Mouse (Mus musculus) lung, adult 2 months (tissue): ENCODE measurements around the gene Cmtm2a. TPM values are rescaled to one million over a fixed set of nuclear protein-coding genes. Genes with fewer than 3 reads are reported as not detected.
A peak's percentile ranks its signal among the peaks of the same experiment; 100 is the strongest.
"Not testable (repeated sequence)": the region's sequence is repeated elsewhere in the genome, so short reads cannot be mapped to it uniquely, and the experiment has no call there.

ENCODE experiments used
- DNase-seq: peaks from one replicate; pipeline ENCODE4 v3.0.0; 2022
- H3K4me1 ChIP-seq: fragments of 200-500 bp; 2 replicates; pipeline ENCODE4 v1.6.1; 2011; ENCODE audit warnings: low read length; ENCODE audit not compliant: control insufficient read depth, insufficient read depth
- H3K4me3 ChIP-seq: fragments of 200-500 bp; replicated peaks from 2 replicates; pipeline ENCODE3; 2011; ENCODE audit warnings: low read depth, mild to moderate bottlenecking, control low read depth, low read length; ENCODE audit errors: extremely low read depth
- CTCF ChIP-seq: fragments of 200-500 bp; IDR thresholded peaks from 2 replicates; pipeline ENCODE4 v1.5.1; 2011; ENCODE audit warnings: mild to moderate bottlenecking, low read length, control low read depth; ENCODE audit not compliant: insufficient read depth
- POLR2A ChIP-seq: fragments of 200-500 bp; IDR thresholded peaks from 2 replicates; pipeline ENCODE4 v1.6.1; 2011; ENCODE audit warnings: low read depth, mild to moderate bottlenecking, control low read depth, low read length, borderline replicate concordance; ENCODE audit errors: extremely low read depth
- WGBS: fragments of 180-500 bp; shearing (Covaris S2); methylation state at CpG from one replicate; pipeline ENCODE4 v1.1.7; 2018; 5-methylcytosine and 5-hydroxymethylcytosine counted together
- polyA plus RNA-seq: library from polyadenylated mRNA; depleted of rRNA; stranded (reverse); fragments of >200 nt; gene quantifications from 2 replicates; pipeline ENCODE4 v1.2.3, GENCODE M21; 2012

Gene Cmtm2a
- polyA plus RNA-seq, 1 experiment, result not detected

GRCm38 (mm10) chr8:104294396-104294795 is 1.4 kb upstream of the Cmtm2a start:
- no peak overlapping the region for H3K4me3 ChIP-seq
- no peak for DNase-seq
- 68% methylated on average over 1 of the region's 1 CpGs for WGBS
- TF ChIP-seq CTCF (no peak), POLR2A (no peak)
- H3K4me1 ChIP-seq, result no peaks in the 10 kb centered on the region

- no peak for TF ChIP-seq CTCF
- TF ChIP-seq POLR2A, result no peak
- Histone ChIP-seq H3K4me1 (no peaks in the 10 kb centered on the region), H3K4me3 (no peak overlapping the region)
- 82% methylated on average over 6 of the region's 6 CpGs for WGBS
- DNase-seq, result no peak
Observed at GRCm38 (mm10) chr8:104268937-104269440, 24.0 kb downstream of the Cmtm2a start.

GRCm38 (mm10) chr8:104268368-104268767 is 24.6 kb downstream of the Cmtm2a start:
- H3K4me1 ChIP-seq, result no peaks in the 10 kb centered on the region
- no peak overlapping the region for H3K4me3 ChIP-seq
- no peak for TF ChIP-seq POLR2A
- no peak for TF ChIP-seq CTCF
- no peak for DNase-seq

GRCm38 (mm10) chr8:104264271-104264935 is 28.6 kb downstream of the Cmtm2a start:
- H3K4me3 ChIP-seq, DNase-seq, H3K4me1 ChIP-seq: not testable (repeated sequence)
- WGBS, result 98% methylated on average over 22 of the region's 22 CpGs

- H3K4me1 ChIP-seq, DNase-seq, H3K4me3 ChIP-seq: not testable (repeated sequence)
- 96% methylated on average over 5 of the region's 5 CpGs for WGBS
Observed at GRCm38 (mm10) chr8:104261802-104262201, 31.2 kb downstream of the Cmtm2a start.

GRCm38 (mm10) chr8:104253016-104253415 is 40.0 kb downstream of the Cmtm2a start:
- 87% methylated on average over 3 of the region's 3 CpGs for WGBS
- no peak for DNase-seq
- no peaks in the 10 kb centered on the region for H3K4me1 ChIP-seq
- no peak overlapping the region for H3K4me3 ChIP-seq
- TF ChIP-seq POLR2A, result no peak
- TF ChIP-seq CTCF, result peak; percentile 47

GRCm38 (mm10) chr8:104251461-104251860 is 41.5 kb downstream of the Cmtm2a start:
- WGBS, result 2% methylated on average over 7 of the region's 7 CpGs
- Histone ChIP-seq H3K4me1 (peaks cover 5% of the 10 kb centered on the region), H3K4me3 (peak overlapping the region; percentile 89)
- no peak for TF ChIP-seq CTCF
- TF ChIP-seq POLR2A, result no peak
- DNase-seq, result no peak

GRCm38 (mm10) chr8:104250439-104251367 is 42.3 kb downstream of the Cmtm2a start, which contains the start of gene Cklf:
Gene Cklf (plus strand): TSS chr8:104250861.
- WGBS, result 3% methylated on average over 41 of the region's 41 CpGs
- TF ChIP-seq POLR2A, result peak; percentile 55; the same call in 1 of the 2 replicates
- TF ChIP-seq CTCF, result no peak
- H3K4me1 ChIP-seq, result peaks cover 5% of the 10 kb centered on the region
- H3K4me3 ChIP-seq, result peak within 1 kb of the TSS; percentile 89
- peak; percentile 85 for DNase-seq

GRCm38 (mm10) chr8:104249442-104249996 is 43.5 kb downstream of the Cmtm2a start:
- TF ChIP-seq CTCF (no peak), POLR2A (no peak)
- Histone ChIP-seq H3K4me3 (no peak overlapping the region), H3K4me1 (peaks cover 5% of the 10 kb centered on the region)
- DNase-seq, result no peak
- 81% methylated on average over 7 of the region's 7 CpGs for WGBS
